10 mouse cellular contexts compared by ENCODE assay signal in genomic region chr2:28751658-28752057, GRCm38 (mm10). TPM values are rescaled to one million over a fixed set of nuclear protein-coding genes. Genes with fewer than 3 reads are reported as not detected.
DNase-seq lines count a peak whose midpoint lies in the region; ATAC-seq and TF ChIP-seq lines count a peak whose summit lies in the region.
"Had no signal": no experiment of that assay in that cellular context is flagged by ENCODE, and none has a peak within 500 bp of the region (broad histone marks: within the 10 kb centered on the region; RNA-seq: fewer than 3 reads in every experiment).

No protein-coding gene starts in this region.

- no peaks in the 10 kb centered on the region for H3K36me3 ChIP-seq in heart, embryonic 11.5 days (ENCODE audit: control insufficient read depth, insufficient read depth, low read length)
- no peaks in the 10 kb centered on the region for H3K36me3 ChIP-seq in E14TG2a.4 (ENCODE audit: insufficient read depth, low read length)

- no peak for DNase-seq in heart, adult 8-10 months (ENCODE audit: low spot score)
- DNase-seq in right cerebral cortex, postnatal 36 days (ENCODE audit: low spot score in 2 of 2), result no peak
- no peak for DNase-seq in layer of hippocampus, adult 11-12 months (ENCODE audit: low spot score)
- DNase-seq: cerebellum, adult 11-12 months; layer of hippocampus, postnatal 36 days had no signal

- no peak for ATAC-seq in heart, embryonic 11.5 days (replicated peaks; ENCODE audit: insufficient number of reproducible peaks, low FRiP score, low TSS enrichment)
- ATAC-seq in hematopoietic stem cell, adult 5-6 weeks (replicated peaks in 1 of 2; ENCODE audit: insufficient read depth in 1 of 2, low FRiP score in 2 of 2, low TSS enrichment in 1 of 2, low read depth in 1 of 2, poor library complexity in 2 of 2, severe bottlenecking in 2 of 2), result peak; percentile 6 to 23; a peak in 2 of 4 replicates
- 0 out of 2 replicates have a peak, but pooled peaks have one; percentile 10 for ATAC-seq in megakaryocyte progenitor cell, adult 5-6 weeks (replicated peaks; ENCODE audit: poor library complexity)
- no peak for ATAC-seq in frontal cortex, adult (ENCODE audit: low TSS enrichment)

- peaks cover 13% of the 10 kb centered on the region for H3K4me1 ChIP-seq in heart, embryonic 11.5 days (ENCODE audit: control insufficient read depth, insufficient read depth, low read length)
- peaks cover 48% of the 10 kb centered on the region for H3K4me1 ChIP-seq in E14TG2a.4 (replicated peaks; ENCODE audit: low read depth, low read length)

- WGBS in heart, embryonic 11.5 days (ENCODE audit: insufficient replicate concordance), result 17% methylated on average over 17 of the region's 17 CpGs

- TF ChIP-seq CTCF in E14TG2a.4 (conservative IDR thresholded peaks at IDR 0.05; ENCODE audit: low read length), result no peak

- H3K9me3 ChIP-seq in heart, embryonic 11.5 days (replicated peaks; ENCODE audit: control insufficient read depth, low read length), result no peaks in the 10 kb centered on the region
- H3K9me3 ChIP-seq in E14TG2a.4 (ENCODE audit: low read length), result no peaks in the 10 kb centered on the region

- H3K4me2 ChIP-seq in heart, embryonic 11.5 days, result peak overlapping the region; percentile 68

- H3K4me3 ChIP-seq in heart, embryonic 11.5 days (ENCODE audit: low read depth, low read length), result peak overlapping the region; percentile 39
- peak overlapping the region; percentile 62 for H3K4me3 ChIP-seq in E14TG2a.4 (replicated peaks; ENCODE audit: low read length)

- no peak overlapping the region for H3K27ac ChIP-seq in heart, embryonic 11.5 days (ENCODE audit: low read depth, low read length)

- peaks cover 43% of the 10 kb centered on the region for H3K27me3 ChIP-seq in heart, embryonic 11.5 days (ENCODE audit: control insufficient read depth, insufficient read depth, low read length)
- peaks cover 53% of the 10 kb centered on the region for H3K27me3 ChIP-seq in E14TG2a.4 (ENCODE audit: insufficient read depth, low read length)

- H3K9ac ChIP-seq in heart, embryonic 11.5 days (ENCODE audit: low read depth, low read length), result peak overlapping the region; percentile 44; the same call in 1 of the 2 replicates

RNA-seq across cellular contexts. Expression of gene Ak8, which starts 51.7 kb away (rescaled TPM):
- 0.45 and 1.2 TPM in 2 replicates for polyA plus RNA-seq in heart, embryonic 11.5 days (2014; fragmentation: Nextera tagmentation; extraction: Ambion mirVana)
- total RNA-seq in heart, adult 8-10 months (2022), result under 1 TPM in 1 of 4 experiments, not detected in 3; 0.26 TPM
- total RNA-seq in hematopoietic stem cell, adult 5-6 weeks (2017), result 0.15 and 0.38 TPM in 2 replicates
- 0.30 and 0.93 TPM in 2 replicates for total RNA-seq in megakaryocyte progenitor cell, adult 5-6 weeks (2015)
- 0.24 and 0.33 TPM in 2 replicates for total RNA-seq in megakaryocyte progenitor cell, adult 5-6 weeks (2017)

RNA-seq across cellular contexts. Expression of gene Spaca9, which starts 52.1 kb away (rescaled TPM):
- polyA plus RNA-seq in heart, embryonic 11.5 days (2014; fragmentation: Nextera tagmentation; extraction: Ambion mirVana), result 2.4 and 3.0 TPM in 2 replicates
- total RNA-seq in heart, adult 8-10 months (2022), result not detected
- 1.4 and 3.1 TPM in 2 replicates for total RNA-seq in hematopoietic stem cell, adult 5-6 weeks (2017)
- total RNA-seq in megakaryocyte progenitor cell, adult 5-6 weeks (2015), result 0.66 and 5.7 TPM in 2 replicates
- total RNA-seq in megakaryocyte progenitor cell, adult 5-6 weeks (2017), result 2.4 and 8.4 TPM in 2 replicates
- total RNA-seq: layer of hippocampus, postnatal 36 days had no signal

Comparison
In these comparisons a context has a peak if more than half of its experiments do, and no peak if none do; other contexts are left out.
1. ATAC-seq: peak in hematopoietic stem cell, adult 5-6 weeks (2 of 2) and megakaryocyte progenitor cell, adult 5-6 weeks (single experiment); none in heart, embryonic 11.5 days (single experiment) and frontal cortex, adult (single experiment).